Mouse (Mus musculus): ENCODE results near the gene Coro1b.

- TF ChIP-seq CTCF (IDR thresholded peaks at IDR 0.05; ENCODE audit: low read depth, low read length), result no peak
- no peak for TF ChIP-seq POLR2A (IDR thresholded peaks at IDR 0.05; ENCODE audit: extremely low read depth, insufficient read depth, low read length)
These were observed 48.3 kb upstream of the Coro1b start, which contains the start of gene Pitpnm1 for GRCm38 (mm10) chr19:4099837-4100717.
